Mouse (Mus musculus): Measurements from ENCODE around the gene Inka1.

The Inka1 gene

DNA sequence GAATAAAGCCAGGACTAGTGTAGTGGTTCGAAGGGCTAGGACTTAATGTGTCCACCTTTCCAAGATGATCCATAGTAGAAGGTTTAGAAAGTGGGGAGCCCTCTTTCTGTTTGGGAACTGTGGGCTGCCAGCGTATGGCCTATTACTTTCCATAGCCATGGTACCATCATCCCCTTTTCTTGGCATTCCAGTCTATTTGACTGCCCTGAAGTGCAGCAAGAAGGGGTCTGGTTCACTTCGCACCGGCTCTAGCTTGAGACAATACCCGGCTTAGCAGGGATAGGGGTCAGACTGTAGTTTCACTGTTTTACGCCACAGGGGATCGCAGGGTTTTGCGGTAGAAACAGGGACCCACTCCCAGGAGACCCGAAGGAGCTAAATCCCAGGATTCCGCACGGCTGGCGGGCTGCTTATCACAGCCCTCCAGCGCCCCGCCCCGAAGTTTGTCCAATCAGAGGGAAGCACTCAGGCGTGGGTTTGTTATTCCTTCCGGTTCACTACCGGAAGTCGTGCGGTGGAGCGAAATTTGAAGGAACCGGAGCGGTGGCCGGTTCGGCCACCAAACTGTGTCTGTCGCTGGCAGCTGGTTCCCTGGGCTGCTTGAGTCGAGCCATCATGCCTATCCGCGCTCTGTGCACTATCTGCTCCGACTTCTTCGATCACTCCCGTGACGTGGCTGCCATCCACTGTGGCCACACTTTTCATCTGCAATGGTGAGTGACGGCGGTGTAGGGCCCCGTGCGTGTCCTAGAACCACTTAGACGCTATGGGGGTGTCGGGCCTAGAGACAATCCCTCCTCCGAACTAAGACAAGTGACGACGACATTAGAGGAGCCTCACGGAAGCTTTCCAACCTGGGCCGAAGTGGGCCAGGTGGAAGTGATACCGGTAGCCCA is 35.0 kb downstream of the Inka1 start:
- peak; percentile 94 for DNase-seq

DNA sequence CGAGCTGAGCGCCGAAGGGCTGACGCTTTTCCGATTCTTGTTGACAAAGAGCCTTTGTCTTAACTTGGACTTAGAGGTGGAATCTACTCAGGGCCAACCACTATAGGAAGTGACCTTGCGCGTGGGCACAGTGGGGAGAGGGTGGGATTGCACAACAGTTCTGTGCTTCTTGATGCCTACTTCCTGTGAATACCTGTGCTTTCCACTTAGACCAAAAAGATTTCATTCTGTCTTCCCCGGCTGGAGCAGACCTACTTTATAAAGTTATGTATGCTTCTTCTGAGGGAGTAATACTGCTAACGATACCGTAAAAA is 35.8 kb downstream of the Inka1 start, which contains the start of gene Traip:
Gene Traip (plus strand): TSS at position 215 of the 314 bp plus-strand sequence.
- no peak for DNase-seq

GRCm38 (mm10) chr9:107949184-107949921 is 36.3 kb downstream of the Inka1 start:
- DNase-seq = no peak

DNA sequence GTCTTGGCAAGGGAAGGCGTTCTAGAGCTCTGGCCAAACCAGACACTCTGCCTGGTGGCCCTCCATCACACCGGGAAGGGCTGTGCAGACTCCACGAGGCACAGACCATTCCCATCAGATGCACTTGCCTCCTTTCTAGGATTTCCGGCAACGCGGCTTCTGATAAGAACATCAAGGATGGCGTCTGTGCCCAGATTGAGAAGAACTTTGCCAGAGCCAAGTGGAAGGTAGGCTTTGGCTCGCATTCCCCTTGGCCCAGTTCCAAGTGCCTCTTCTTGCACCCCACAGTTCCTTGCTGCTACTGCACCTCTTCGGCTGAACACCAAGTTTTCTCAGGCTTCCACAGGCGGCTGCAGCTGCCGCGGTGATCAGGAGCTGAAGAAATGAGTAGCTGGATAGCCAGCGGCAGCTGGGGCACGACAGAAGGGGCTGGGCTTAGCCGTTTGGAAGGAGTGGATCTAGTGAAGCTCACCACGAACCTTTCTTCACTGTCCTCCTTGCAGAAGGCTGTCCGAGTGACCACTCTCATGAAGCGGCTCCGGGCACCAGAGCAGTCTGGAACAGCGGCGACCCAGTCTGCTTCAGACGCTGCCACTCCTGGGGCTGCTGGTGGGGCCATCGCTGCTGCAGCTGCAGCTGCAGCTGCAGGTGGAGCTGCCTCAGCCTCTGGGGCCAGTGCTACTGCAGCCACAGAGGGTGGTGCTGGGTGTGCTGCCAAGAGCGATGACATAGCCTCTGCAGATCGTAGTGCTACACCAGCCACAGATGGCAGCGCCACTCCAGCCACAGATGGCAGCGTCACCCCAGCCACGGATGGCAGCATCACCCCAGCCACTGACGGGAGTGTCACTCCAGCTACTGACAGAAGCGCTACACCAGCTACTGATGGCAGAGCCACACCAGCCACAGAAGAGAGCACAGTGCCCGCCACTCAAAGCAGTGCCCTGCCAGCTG is 38.2 kb downstream of the Inka1 start:
- DNase-seq = no peak

DNA sequence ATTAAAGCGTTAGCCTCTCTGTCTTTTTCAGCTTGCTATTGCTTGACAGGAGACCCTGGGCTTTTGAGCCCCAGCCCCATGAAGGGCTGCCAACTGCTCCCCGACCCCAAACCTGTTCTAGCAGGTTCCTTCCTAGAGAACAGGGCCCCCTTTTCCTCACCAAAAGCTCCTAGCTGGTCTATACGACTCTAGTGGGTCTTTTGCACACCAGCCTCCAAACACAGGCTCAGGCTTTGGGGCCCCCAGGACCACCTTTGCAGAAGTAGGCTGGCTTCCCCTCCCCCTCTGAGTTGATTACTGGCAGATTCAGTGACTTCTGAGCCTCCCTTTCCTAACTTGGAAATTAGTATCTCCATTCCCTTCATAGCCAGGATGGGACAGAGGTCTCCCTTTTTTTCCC is 48.8 kb downstream of the Inka1 start:
- no peak for DNase-seq

DNA sequence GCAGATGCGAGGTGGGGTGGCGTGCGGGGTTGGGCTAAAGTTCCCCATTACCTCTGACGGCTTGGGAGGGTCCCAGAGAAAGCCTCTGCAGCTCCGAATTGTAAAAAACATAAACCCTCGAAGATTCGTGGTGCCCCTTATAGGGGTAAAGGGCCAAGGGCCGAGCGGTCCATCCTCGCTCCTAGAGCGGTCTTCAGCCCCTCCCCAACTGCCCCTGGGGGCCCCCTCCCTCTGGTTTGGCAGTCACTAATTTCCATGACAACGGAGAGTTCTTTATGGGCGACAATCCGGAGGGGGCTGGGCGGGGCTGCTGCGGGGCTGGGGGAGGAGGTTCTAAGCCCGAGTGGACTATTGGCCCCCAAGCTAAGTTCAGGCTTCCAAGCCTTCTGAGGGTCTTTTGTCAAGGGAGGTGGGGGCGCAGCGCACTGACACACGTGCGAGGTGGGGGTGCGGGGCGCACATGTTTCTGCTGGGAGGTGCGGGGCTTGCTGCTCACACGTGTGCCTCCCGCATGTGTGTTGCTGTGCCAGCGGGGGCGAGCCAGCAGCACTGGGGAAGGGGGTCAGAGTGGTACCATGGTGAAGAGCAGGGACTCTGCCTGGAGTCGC is 49.4 kb downstream of the Inka1 start:
- no peak for DNase-seq

DNA sequence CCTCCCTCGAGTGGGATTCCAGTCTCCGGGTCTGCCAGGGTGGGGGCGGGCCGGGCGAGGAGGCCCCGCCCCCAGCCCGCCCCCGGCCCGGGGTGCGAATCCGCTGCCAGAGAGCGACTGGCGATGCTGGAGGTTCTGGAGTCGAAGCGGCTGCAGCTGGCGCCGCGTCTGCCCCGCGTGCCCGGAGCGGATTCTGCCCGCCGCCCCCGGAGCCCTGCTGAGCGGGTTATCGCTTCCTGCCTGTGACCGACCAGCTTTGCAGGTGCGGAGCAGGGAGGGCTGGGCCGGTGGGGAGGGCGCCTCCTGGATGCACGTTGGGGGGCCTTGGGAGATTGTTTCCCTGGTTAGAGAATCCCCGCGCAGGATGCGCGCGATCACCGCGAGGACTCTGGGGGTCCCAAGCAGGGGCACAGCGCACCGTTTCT is 49.9 kb downstream of the Inka1 start:
- peak in 1 of 2 experiments; percentile 43 for DNase-seq

DNA sequence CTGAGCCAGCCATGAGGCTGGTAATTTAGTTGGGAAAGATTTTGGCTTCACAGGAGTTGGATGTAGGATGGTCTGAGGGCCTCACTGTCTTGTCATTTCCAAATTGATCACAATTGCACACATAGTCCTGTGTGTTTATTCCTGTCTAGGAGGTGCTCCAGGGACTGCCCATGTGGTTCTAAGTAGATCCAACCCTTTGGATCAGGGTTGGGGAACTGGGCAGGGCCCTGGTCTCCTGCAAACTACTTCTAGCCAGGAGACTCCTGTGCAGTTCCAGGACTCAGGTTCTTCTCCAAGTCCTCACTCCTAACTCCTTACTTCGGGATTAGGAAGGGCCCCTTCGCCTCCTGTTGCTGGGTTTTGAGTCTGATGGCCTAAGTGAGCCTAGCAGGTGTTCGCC is 50.3 kb downstream of the Inka1 start, which contains the start of gene Camkv:
Gene Camkv (plus strand): TSS at position 301 of the 400 bp plus-strand sequence.
- no peak for DNase-seq
